Mouse (Mus musculus): ENCODE data around the gene Csf1. TPM values are rescaled to one million over a fixed set of nuclear protein-coding genes. Genes with fewer than 3 reads are reported as not detected.

Gene Csf1
- polyA plus RNA-seq, 1 experiment from 2014 or later: 8.0 TPM

DNA sequence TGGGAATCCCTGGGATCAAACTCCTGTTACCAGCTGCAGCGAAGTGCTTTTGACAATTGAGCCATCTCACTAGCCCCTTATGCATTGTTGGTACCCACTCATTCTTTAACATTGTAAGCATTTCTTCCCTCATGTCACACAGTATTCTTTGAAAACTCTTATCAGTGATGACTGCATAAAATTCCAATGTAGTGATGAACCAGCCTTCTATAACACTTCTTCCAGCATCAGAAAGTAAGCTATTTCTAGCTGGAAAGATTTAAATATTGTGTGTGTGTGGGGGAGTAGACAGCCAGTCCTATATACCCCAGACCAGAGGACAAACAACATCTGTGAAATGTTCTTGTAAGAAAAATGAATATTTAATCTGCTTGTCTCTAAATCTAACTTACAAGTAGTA is 26.9 kb downstream of the Csf1 start:
- H3K36me3 ChIP-seq (ENCODE audit: control insufficient read depth, insufficient read depth, low read length): no peaks in the 10 kb centered on the region
- H3K27ac ChIP-seq (ENCODE audit: low read depth, low read length): no peak overlapping the region
- H3K4me1 ChIP-seq (ENCODE audit: control insufficient read depth, insufficient read depth, low read depth, low read length): no peaks in the 10 kb centered on the region
- no peak overlapping the region for H3K9ac ChIP-seq (ENCODE audit: low read depth, low read length)
- no peak overlapping the region for H3K4me3 ChIP-seq (ENCODE audit: low read length)
- H3K9me3 ChIP-seq (ENCODE audit: control insufficient read depth, low read length): no peaks in the 10 kb centered on the region
- 91% methylated on average over 1 of the region's 1 CpGs for WGBS
- H3K4me2 ChIP-seq (ENCODE audit: low read length): no peak overlapping the region
- ATAC-seq: no peak
- no peaks in the 10 kb centered on the region for H3K27me3 ChIP-seq (replicated peaks; ENCODE audit: control insufficient read depth, insufficient read depth, low read length)

DNA sequence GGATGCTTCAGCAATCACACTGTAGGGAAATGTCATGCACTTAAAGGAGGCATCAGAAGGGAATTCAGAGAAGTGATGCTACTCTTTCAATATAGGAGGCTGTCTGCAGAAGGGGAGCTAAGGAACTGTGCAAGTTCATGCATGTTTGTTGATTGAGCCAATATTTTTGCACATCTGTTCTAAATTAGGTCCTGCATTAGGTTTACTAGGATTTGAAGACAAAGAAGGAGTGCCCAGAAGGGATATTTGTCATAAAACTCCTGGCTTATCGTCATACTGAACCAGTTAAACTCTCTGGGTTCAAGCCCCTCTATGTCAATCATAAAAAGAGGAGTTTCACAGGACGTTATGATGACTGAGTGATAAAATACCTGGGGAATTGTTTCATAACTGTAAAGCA is 30.0 kb downstream of the Csf1 start:
- Histone ChIP-seq H3K36me3 (ENCODE audit: control insufficient read depth, insufficient read depth, low read length) (no peaks in the 10 kb centered on the region), H3K9me3 (ENCODE audit: control insufficient read depth, low read length) (no peaks in the 10 kb centered on the region), H3K9ac (ENCODE audit: low read depth, low read length) (no peak overlapping the region), H3K27ac (ENCODE audit: low read depth, low read length) (no peak overlapping the region), H3K27me3 (replicated peaks; ENCODE audit: control insufficient read depth, insufficient read depth, low read length) (no peaks in the 10 kb centered on the region), H3K4me1 (ENCODE audit: control insufficient read depth, insufficient read depth, low read depth, low read length) (no peaks in the 10 kb centered on the region), H3K4me3 (ENCODE audit: low read length) (no peak overlapping the region), H3K4me2 (ENCODE audit: low read length) (no peak overlapping the region)
- no peak for ATAC-seq
- WGBS: 63% methylated on average over 2 of the region's 2 CpGs

DNA sequence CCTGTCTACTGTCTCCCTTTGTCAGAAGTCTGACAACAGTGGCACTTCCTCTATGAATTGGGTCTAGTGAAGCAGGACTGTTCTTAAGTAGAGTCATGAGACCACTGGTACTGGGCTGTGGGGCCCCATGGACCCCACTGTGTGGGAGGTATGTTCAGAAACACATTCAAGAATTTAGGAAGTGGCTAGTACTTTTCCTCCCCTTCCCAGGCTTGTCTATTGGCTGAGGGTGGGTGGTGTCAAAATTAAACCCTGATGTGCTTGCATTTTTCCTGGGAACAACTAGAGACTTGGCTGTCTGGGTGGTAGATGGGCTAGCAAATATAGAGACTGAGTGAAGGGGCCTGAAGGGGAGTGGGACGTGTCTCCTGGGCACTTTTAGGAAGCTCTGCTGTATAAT is 31.8 kb downstream of the Csf1 start:
- H3K27me3 ChIP-seq (replicated peaks; ENCODE audit: control insufficient read depth, insufficient read depth, low read length): no peaks in the 10 kb centered on the region
- no peak for ATAC-seq
- H3K9me3 ChIP-seq (ENCODE audit: control insufficient read depth, low read length): no peaks in the 10 kb centered on the region
- no peak overlapping the region for H3K9ac ChIP-seq (ENCODE audit: low read depth, low read length)
- no peak overlapping the region for H3K4me2 ChIP-seq (ENCODE audit: low read length)
- 57% methylated on average over 1 of the region's 1 CpGs for WGBS
- H3K36me3 ChIP-seq (ENCODE audit: control insufficient read depth, insufficient read depth, low read length): no peaks in the 10 kb centered on the region
- no peaks in the 10 kb centered on the region for H3K4me1 ChIP-seq (ENCODE audit: control insufficient read depth, insufficient read depth, low read depth, low read length)
- H3K27ac ChIP-seq (ENCODE audit: low read depth, low read length): no peak overlapping the region
- H3K4me3 ChIP-seq (ENCODE audit: low read length): no peak overlapping the region

DNA sequence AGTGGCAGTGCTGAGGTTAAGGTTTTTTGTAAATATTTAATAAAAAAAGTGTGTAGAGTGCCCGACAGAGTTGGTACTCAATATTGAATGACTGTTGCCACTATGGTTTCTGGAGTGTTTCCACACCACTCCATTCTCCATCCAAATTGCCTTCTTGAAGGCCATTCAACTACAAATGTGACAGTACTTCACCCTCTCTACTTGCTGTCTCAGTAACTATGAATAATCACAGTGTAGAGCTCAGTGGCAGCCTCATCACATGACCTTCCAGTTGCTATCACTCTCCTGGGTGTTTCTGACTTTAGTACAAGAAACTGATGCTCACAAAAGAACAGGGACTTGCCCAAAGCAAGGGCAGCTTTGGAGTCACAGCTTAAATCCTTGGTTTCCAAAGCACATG is 44.3 kb downstream of the Csf1 start:
- Histone ChIP-seq H3K9me3 (ENCODE audit: control insufficient read depth, low read length) (no peaks in the 10 kb centered on the region), H3K4me3 (ENCODE audit: low read length) (no peak overlapping the region), H3K27me3 (replicated peaks; ENCODE audit: control insufficient read depth, insufficient read depth, low read length) (no peaks in the 10 kb centered on the region), H3K4me2 (ENCODE audit: low read length) (no peak overlapping the region), H3K36me3 (ENCODE audit: control insufficient read depth, insufficient read depth, low read length) (no peaks in the 10 kb centered on the region), H3K27ac (ENCODE audit: low read depth, low read length) (no peak overlapping the region), H3K9ac (ENCODE audit: low read depth, low read length) (no peak overlapping the region), H3K4me1 (ENCODE audit: control insufficient read depth, insufficient read depth, low read depth, low read length) (no peaks in the 10 kb centered on the region)
- WGBS: 93% methylated on average over 1 of the region's 1 CpGs
- ATAC-seq: no peak

DNA sequence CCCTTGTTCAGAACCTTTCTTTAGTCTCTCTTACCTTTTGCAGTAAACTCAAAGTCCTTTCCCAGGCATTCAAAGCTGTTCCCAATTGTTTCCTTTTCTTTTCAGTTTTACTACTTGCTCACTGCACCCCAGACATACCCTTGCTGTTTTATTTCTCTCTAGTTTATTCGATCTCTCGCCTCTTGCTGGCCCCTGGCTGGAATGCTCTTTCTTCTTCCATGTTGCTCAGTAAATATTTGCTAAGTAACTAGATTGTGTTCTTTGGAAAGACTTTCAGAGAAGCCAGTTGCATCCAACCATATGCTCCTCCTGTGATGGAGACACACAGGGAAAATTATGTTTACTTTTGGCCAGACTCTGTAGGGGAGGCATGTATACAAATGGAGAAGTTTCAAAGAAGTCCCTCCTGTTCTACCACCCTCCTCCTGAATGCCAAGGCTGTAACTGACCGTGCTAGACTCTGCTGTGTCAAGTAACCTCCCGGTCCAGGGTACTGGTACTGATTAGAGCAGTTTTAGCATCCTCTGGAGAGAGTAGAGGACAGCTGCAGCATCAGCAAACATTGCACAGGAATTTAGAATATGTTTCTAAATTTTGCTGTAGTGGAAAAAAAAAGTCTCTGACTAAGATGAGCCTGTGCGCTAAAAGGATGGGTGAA is 45.9 kb downstream of the Csf1 start:
- 69% methylated on average over 5 of the region's 5 CpGs for WGBS
- Histone ChIP-seq H3K4me1 (ENCODE audit: control insufficient read depth, insufficient read depth, low read depth, low read length) (no peaks in the 10 kb centered on the region), H3K36me3 (ENCODE audit: control insufficient read depth, insufficient read depth, low read length) (no peaks in the 10 kb centered on the region), H3K9me3 (ENCODE audit: control insufficient read depth, low read length) (no peaks in the 10 kb centered on the region), H3K9ac (ENCODE audit: low read depth, low read length) (no peak overlapping the region), H3K4me2 (ENCODE audit: low read length) (no peak overlapping the region), H3K27me3 (replicated peaks; ENCODE audit: control insufficient read depth, insufficient read depth, low read length) (no peaks in the 10 kb centered on the region), H3K4me3 (ENCODE audit: low read length) (no peak overlapping the region), H3K27ac (ENCODE audit: low read depth, low read length) (no peak overlapping the region)
- no peak for ATAC-seq

DNA sequence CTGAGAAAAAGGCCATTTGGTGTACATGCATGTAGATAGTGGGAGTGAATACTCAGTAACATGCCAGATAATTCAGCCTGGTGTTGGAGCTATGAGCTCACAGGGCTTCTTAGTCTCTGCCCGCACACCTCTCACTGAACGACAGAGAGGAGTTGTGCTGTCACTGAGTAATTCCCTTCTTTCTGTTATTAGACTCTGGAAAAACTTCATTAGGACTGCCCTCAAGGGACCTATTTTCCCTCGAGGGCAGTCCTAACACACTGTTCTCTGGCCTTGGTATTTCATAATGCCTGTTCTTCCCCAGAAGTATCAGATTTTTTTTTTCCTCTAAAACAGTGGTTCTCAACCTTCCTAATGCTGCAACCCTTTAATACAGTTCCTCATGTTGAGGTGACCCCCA is 48.2 kb downstream of the Csf1 start:
- Histone ChIP-seq H3K36me3 (ENCODE audit: control insufficient read depth, insufficient read depth, low read length) (no peaks in the 10 kb centered on the region), H3K9me3 (ENCODE audit: control insufficient read depth, low read length) (no peaks in the 10 kb centered on the region)

DNA sequence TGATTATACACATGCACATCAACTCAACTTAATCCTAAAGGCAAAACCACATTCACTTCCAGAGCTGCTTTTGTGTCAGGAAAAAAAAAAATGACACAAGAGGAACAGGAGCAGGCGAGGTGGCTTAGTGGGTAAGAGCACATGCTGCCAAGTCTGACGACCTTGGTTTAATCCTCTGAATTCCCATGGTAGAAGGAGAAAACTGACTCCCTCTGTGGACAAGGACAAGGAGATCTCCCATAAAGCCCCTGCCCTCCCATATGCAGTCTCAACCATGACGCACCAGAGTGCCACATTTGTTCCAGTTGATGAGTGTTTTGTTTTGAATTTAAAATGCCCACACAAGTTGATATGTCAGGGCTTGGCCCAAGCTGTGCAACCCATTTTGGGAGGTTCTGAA is 51.1 kb downstream of the Csf1 start:
- H3K9ac ChIP-seq (ENCODE audit: low read depth, low read length): no peak overlapping the region
- no peak overlapping the region for H3K4me2 ChIP-seq (ENCODE audit: low read length)
- H3K27ac ChIP-seq (ENCODE audit: low read depth, low read length): no peak overlapping the region
- no peaks in the 10 kb centered on the region for H3K9me3 ChIP-seq (ENCODE audit: control insufficient read depth, low read length)
- no peaks in the 10 kb centered on the region for H3K4me1 ChIP-seq (ENCODE audit: control insufficient read depth, insufficient read depth, low read depth, low read length)
- H3K4me3 ChIP-seq (ENCODE audit: low read length): no peak overlapping the region
- no peak for ATAC-seq
- WGBS: 43% methylated on average over 3 of the region's 3 CpGs
- H3K27me3 ChIP-seq (replicated peaks; ENCODE audit: control insufficient read depth, insufficient read depth, low read length): no peaks in the 10 kb centered on the region
- no peaks in the 10 kb centered on the region for H3K36me3 ChIP-seq (ENCODE audit: control insufficient read depth, insufficient read depth, low read length)

More for the DNA sequence above, 48.2 kb downstream of the Csf1 start:
- Histone ChIP-seq H3K9ac (ENCODE audit: low read depth, low read length) (no peak overlapping the region), H3K27me3 (replicated peaks; ENCODE audit: control insufficient read depth, insufficient read depth, low read length) (no peaks in the 10 kb centered on the region), H3K27ac (ENCODE audit: low read depth, low read length) (no peak overlapping the region), H3K4me3 (ENCODE audit: low read length) (no peak overlapping the region), H3K4me2 (ENCODE audit: low read length) (no peak overlapping the region), H3K4me1 (ENCODE audit: control insufficient read depth, insufficient read depth, low read depth, low read length) (no peaks in the 10 kb centered on the region)
- 62% methylated on average over 3 of the region's 3 CpGs for WGBS
- ATAC-seq: no peak

DNA sequence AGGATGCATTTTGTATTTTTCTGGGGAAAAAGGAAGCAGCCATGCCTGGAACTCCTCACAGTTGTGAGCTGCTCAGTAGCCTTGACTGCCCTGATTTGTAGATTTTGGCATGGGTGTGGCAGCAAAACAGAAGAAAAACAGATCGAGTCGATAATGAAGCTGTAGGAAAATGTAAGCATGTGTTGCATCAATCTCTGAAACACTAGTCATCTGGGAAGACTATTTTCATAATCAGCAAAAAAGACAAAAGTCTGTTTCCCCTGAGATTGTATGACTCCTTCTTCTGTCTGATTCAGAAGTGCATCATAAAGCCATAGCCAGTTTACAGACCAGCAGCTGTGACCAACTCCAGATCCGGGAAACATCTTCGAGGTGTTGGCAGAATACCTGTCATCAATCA is 53.0 kb downstream of the Csf1 start:
- Histone ChIP-seq H3K9ac (ENCODE audit: low read depth, low read length) (no peak overlapping the region), H3K4me2 (ENCODE audit: low read length) (no peak overlapping the region), H3K4me3 (ENCODE audit: low read length) (no peak overlapping the region), H3K9me3 (ENCODE audit: control insufficient read depth, low read length) (no peaks in the 10 kb centered on the region), H3K4me1 (ENCODE audit: control insufficient read depth, insufficient read depth, low read depth, low read length) (no peaks in the 10 kb centered on the region), H3K27ac (ENCODE audit: low read depth, low read length) (no peak overlapping the region), H3K27me3 (replicated peaks; ENCODE audit: control insufficient read depth, insufficient read depth, low read length) (no peaks in the 10 kb centered on the region; the same call in 1 of the 2 replicates), H3K36me3 (ENCODE audit: control insufficient read depth, insufficient read depth, low read length) (no peaks in the 10 kb centered on the region)
- 79% methylated on average over 4 of the region's 4 CpGs for WGBS
- no peak for ATAC-seq

DNA sequence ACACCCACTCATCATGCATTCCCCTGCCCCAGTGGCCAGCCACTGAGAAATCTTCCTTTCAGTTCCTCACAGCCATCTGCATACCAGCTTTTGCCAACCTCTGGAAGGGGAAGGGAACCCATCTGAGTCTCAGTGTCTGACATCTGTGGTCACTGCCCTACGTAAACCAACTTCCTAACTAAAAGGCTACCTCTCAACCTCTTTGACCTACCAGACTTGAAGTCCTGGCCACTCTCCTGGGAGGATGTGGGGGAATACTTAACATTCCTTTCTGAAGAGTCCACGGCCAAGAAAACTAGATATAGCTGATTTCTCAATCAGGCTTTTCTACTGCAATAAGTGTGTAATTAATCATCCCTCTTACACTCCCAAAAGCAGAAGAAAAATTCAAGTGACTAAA is 54.1 kb downstream of the Csf1 start:
- Histone ChIP-seq H3K27me3 (replicated peaks; ENCODE audit: control insufficient read depth, insufficient read depth, low read length) (no peaks in the 10 kb centered on the region; the same call in 1 of the 2 replicates), H3K4me2 (ENCODE audit: low read length) (no peak overlapping the region), H3K27ac (ENCODE audit: low read depth, low read length) (no peak overlapping the region), H3K9ac (ENCODE audit: low read depth, low read length) (no peak overlapping the region), H3K4me1 (ENCODE audit: control insufficient read depth, insufficient read depth, low read depth, low read length) (no peaks in the 10 kb centered on the region), H3K36me3 (ENCODE audit: control insufficient read depth, insufficient read depth, low read length) (no peaks in the 10 kb centered on the region), H3K9me3 (ENCODE audit: control insufficient read depth, low read length) (no peaks in the 10 kb centered on the region), H3K4me3 (ENCODE audit: low read length) (no peak overlapping the region)
- no peak for ATAC-seq
- WGBS: 66% methylated on average over 2 of the region's 2 CpGs

DNA sequence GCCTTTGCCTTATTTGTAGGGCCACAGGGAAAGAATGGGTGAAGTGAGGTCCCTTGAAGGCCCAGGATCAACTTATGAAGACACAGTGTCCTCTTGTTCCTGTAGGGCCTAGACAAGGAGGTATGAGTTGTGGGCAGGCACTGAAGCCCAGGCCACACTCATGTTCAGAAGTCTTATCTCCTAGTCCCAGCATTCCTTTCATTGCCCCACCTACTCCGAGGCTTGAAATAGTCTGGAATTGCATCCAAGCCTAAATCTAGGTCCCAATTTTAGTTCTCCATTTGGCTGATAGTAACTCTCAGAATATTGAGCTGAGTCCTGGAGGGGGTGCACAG is 55.9 kb downstream of the Csf1 start:
- no peak overlapping the region for H3K4me2 ChIP-seq (ENCODE audit: low read length)
- no peak overlapping the region for H3K4me3 ChIP-seq (ENCODE audit: low read length)
- no peak overlapping the region for H3K27ac ChIP-seq (ENCODE audit: low read depth, low read length)
- no peaks in the 10 kb centered on the region; the same call in 1 of the 2 replicates for H3K27me3 ChIP-seq (replicated peaks; ENCODE audit: control insufficient read depth, insufficient read depth, low read length)
- no peak overlapping the region for H3K9ac ChIP-seq (ENCODE audit: low read depth, low read length)
- H3K36me3 ChIP-seq (ENCODE audit: control insufficient read depth, insufficient read depth, low read length): no peaks in the 10 kb centered on the region
- 90% methylated on average over 1 of the region's 1 CpGs for WGBS
- H3K4me1 ChIP-seq (ENCODE audit: control insufficient read depth, insufficient read depth, low read depth, low read length): no peaks in the 10 kb centered on the region
- no peaks in the 10 kb centered on the region for H3K9me3 ChIP-seq (ENCODE audit: control insufficient read depth, low read length)
- ATAC-seq: no peak
